Mouse (Mus musculus): ENCODE data around the gene Hoxa11.

DNA sequence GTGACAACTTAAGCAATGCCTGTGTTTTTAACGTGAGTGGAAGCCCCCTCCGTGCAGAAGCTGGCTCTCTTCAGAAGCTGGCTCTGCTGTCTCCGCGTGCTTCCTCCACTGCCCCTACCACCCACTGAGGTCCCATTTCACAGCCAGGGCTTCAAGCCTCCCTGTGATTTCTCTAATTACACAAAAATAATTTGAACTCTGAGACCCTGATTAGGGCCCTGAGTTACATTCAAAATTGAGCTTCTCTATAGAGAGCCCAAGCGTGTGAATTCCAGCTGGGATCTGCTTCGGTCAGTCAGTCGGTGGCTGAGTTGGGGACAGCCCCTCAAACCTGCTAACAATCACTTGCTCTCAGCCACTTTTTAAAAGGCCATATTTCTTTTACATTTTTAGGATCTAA is 22.7 kb upstream of the Hoxa11 start:
- no peak for TF ChIP-seq POLR2A (IDR thresholded peaks at IDR 0.05; ENCODE audit: insufficient read length, low read depth)
- TF ChIP-seq E2F4 (IDR thresholded peaks at IDR 0.05; ENCODE audit: insufficient read depth), result no peak

Data from myocyte (in vitro differentiated cells).